Mouse (Mus musculus) effector memory CD4-positive, alpha-beta T cell, adult 5 months (primary cell): ENCODE data around the gene Nipa1. TPM values are rescaled to one million over a fixed set of nuclear protein-coding genes. Genes with fewer than 3 reads are reported as not detected.

ENCODE experiments used
- polyA plus RNA-seq: library from polyadenylated mRNA; unstranded; fragments of 100-300 nt; shearing (Covaris generic); gene quantifications from one replicate; pipeline ENCODE4 v1.2.1, GENCODE M21; 2017

Nipa1 gene
- 0.99 TPM for polyA plus RNA-seq

DNA sequence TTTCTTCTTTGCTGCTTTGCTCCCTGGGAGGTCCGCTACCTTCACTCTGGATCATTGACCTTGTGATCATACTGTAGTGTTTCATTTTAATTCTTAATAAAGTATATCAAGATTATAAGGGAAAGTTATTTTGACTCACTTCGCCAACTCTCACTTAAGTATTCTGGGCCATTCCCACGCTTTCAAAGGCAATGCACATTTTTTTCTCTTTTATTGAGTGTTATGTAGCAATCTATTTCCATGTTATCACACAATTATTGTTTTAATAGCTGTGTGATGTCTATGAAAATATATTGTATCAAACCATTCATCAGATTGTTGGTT is at the start of gene Nipa1:
Gene Nipa1, minus strand, starts transcription at position 25 of the 324 bp plus-strand sequence.

DNA sequence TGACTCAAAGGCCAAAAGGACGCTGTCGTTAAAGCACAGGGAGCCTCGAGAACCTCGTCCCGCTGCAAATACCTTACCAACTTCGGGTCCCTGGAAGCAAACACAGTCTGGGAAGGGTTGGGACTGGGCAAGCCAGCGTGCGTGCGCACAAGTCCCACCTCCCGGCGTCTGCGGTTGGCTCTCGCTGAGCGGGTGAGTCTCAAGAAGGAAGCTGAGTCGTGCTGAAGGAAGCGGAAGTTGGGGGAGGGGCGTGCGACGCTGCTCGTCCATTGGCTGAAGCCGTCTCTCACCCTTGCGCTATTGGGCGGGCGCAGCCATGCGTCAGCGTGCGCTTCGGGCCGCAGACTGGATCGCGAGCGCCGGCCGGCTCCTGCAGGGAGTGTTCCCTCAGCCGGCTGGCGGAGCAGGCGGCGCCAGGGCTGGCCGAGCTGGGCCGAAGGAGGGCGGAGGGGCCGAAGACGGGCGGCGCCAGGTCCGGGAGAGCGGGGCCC is 30.1 kb upstream of the Nipa1 start, which contains the start of gene Herc2:
Gene Herc2, plus strand, starts transcription at position 366 of the 491 bp plus-strand sequence.

DNA sequence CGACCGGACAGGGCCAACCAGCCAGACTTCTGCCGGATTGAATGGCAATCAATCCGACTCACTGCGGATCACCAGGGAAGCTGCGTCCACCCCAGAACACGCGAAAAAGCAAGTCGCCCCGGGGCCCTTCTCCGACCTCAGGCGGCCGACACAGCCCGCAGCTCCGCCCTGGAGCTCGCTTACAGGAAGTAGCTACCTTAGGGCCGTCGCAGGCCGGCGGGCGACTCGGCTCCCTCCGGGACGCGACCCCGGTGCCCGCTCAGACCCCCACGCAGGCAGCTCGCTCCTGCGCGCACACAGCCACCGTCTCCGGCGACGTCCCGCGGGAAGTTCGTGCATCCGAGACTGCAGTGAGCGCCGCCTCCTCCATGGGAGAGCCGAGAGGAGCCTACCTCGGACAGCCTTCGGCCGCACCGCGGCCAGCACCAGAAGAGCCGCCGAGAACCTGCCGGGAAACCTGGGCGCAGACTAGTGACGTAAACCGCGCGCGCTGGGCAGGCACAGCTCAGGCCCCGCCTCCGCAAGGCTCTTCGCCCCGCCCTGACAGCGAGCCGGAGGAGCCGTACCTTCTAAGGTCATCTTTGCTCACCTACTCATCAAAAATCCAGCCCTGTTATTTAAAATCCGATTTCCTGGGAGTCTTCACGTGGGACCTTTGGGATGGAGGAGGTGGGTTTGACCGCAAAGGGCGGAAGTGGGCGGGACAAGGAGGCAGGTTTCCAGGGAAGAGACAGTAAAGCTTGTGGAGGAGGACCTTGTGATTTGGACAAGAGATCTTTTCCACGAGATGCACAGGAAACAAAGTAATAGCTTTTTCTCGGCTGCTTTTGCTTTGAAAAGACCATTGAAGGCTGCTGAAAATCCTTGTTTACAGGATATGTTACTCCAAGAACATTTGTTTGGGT is 57.5 kb downstream of the Nipa1 start, which contains the start of gene Nipa2:
Gene Nipa2, minus strand, starts transcription at position 473 of the 905 bp plus-strand sequence.

Other genes starting within 250 kb of the Nipa1 start
- gene Tubgcp5, start 225.8 kb downstream of the Nipa1 start, polyA plus RNA-seq = 24.3 TPM
- gene Cyfip1, start 178.2 kb downstream of the Nipa1 start, polyA plus RNA-seq = 30.6 TPM
- 38.1 TPM for gene Nipa2, start 57.5 kb downstream of the Nipa1 start, polyA plus RNA-seq
- gene Herc2, start 30.2 kb upstream of the Nipa1 start, polyA plus RNA-seq = 34.8 TPM
- 0.15 TPM for gene Oca2, start 219.8 kb upstream of the Nipa1 start, polyA plus RNA-seq